Mouse (Mus musculus): ENCODE measurements around the gene Gatad2b. TPM values are rescaled to one million over a fixed set of nuclear protein-coding genes. Genes with fewer than 3 reads are reported as not detected.

Gatad2b gene
- total RNA-seq, 2 experiments from 2014 or later: 58.3 to 59.4 TPM

GRCm38 (mm10) chr3:90413011-90413396, 120.0 kb downstream of the Gatad2b start:
- no peak for DNase-seq (ENCODE audit: low spot score)

Small RNA genes lying within 50 kb of the gene (microRNA-seq; reads per million reads assigned to microRNA genes)
- gene Mir7012: 1.4 reads per million

Other genes with a start within 250 kb of the Gatad2b start
- 10 to 100 TPM; 91.6 to 99.3 TPM for gene 4933434E20Rik, start 241.5 kb upstream of the Gatad2b start, total RNA-seq (2021)
- 10 to 100 TPM; 93.9 to 95.4 TPM for gene Ubap2l, start 240.6 kb upstream of the Gatad2b start, total RNA-seq (2021)
- gene Tpm3, start 220.5 kb upstream of the Gatad2b start, total RNA-seq (2021): 100 to 1,000 TPM; 579 to 626 TPM
- gene Nup210l, start 189.0 kb upstream of the Gatad2b start, total RNA-seq (2021): under 1 TPM in 1 of 2 experiments, not detected in 1; 0.05 TPM
- gene Rps27, start 79.5 kb upstream of the Gatad2b start, total RNA-seq (2021): 1,000 to 10,000 TPM; 1,075 to 1,237 TPM
- 1 to 10 TPM; 6.1 to 9.6 TPM for gene Rab13, start 79.5 kb upstream of the Gatad2b start, total RNA-seq (2021)
- 10 to 100 TPM; 73.7 to 75.0 TPM for gene Jtb, start 61.6 kb upstream of the Gatad2b start, total RNA-seq (2021)
- gene Creb3l4, start 49.7 kb upstream of the Gatad2b start, total RNA-seq (2021): not detected
- 10 to 100 TPM; 38.9 to 40.7 TPM for gene Slc39a1, start 45.0 kb upstream of the Gatad2b start, total RNA-seq (2021)
- 10 to 100 TPM; 13.7 to 16.2 TPM for gene Crtc2, start 39.0 kb upstream of the Gatad2b start, total RNA-seq (2021)
- 10 to 100 TPM; 81.1 to 81.6 TPM for gene Dennd4b, start 28.0 kb upstream of the Gatad2b start, total RNA-seq (2021)
- gene Slc27a3, start 96.8 kb downstream of the Gatad2b start, total RNA-seq (2021): 1 to 10 TPM; 1.0 to 1.1 TPM
- 10 to 100 TPM; 13.6 to 16.1 TPM for gene Ints3, start 140.4 kb downstream of the Gatad2b start, total RNA-seq (2021)
- gene Npr1, start 172.7 kb downstream of the Gatad2b start, total RNA-seq (2021): 1 to 10 TPM; 6.0 to 7.1 TPM
- 10 to 100 TPM; 25.2 to 26.7 TPM for gene Ilf2, start 182.9 kb downstream of the Gatad2b start, total RNA-seq (2021)
- 10 to 100 TPM; 78.8 to 79.5 TPM for gene Snapin, start 197.9 kb downstream of the Gatad2b start, total RNA-seq (2021)
- 100 to 1,000 TPM in 1 of 2 experiments, 10 to 100 TPM in 1; 88.7 to 103 TPM for gene Chtop, start 216.3 kb downstream of the Gatad2b start, total RNA-seq (2021)
- 100 to 1,000 TPM; 205 to 220 TPM for gene S100a1, start 221.2 kb downstream of the Gatad2b start, total RNA-seq (2021)
- 10 to 100 TPM; 10.4 to 14.4 TPM for gene S100a13, start 221.3 kb downstream of the Gatad2b start, total RNA-seq (2021)
- under 1 TPM in 1 of 2 experiments, not detected in 1; 0.39 TPM for gene S100a14, start 233.7 kb downstream of the Gatad2b start, total RNA-seq (2021)
- 10 to 100 TPM; 51.3 to 58.8 TPM for gene S100a16, start 244.1 kb downstream of the Gatad2b start, total RNA-seq (2021)

Data from gastrocnemius, adult 18-20 months (tissue).